Mouse (Mus musculus): ENCODE measurements around the gene Cluh. TPM values are rescaled to one million over a fixed set of nuclear protein-coding genes. Genes with fewer than 3 reads are reported as not detected.
A peak's percentile ranks its signal among the peaks of the same experiment; 100 is the strongest.

The Cluh gene
- polyA plus RNA-seq, 1 experiment from 2014 or later = 47.0 TPM

- H3K4me3 ChIP-seq (ENCODE audit: low read depth, low read length) = no peak overlapping the region
- no peaks in the 10 kb centered on the region for H3K27me3 ChIP-seq (replicated peaks; ENCODE audit: control insufficient read depth, insufficient read depth, low read length)
- H3K9ac ChIP-seq (ENCODE audit: low read length) = no peak overlapping the region
- no peak overlapping the region for H3K4me2 ChIP-seq (ENCODE audit: low read length)
- H3K9me3 ChIP-seq (ENCODE audit: control insufficient read depth, low read length) = no peaks in the 10 kb centered on the region
- H3K4me1 ChIP-seq (replicated peaks; ENCODE audit: control insufficient read depth, insufficient read depth, low read length) = peaks cover 22% of the 10 kb centered on the region
- no peak for DNase-seq (ENCODE audit: low spot score)
- no peak overlapping the region for H3K27ac ChIP-seq (ENCODE audit: low read depth)
- H3K36me3 ChIP-seq (ENCODE audit: control insufficient read depth, insufficient read depth, low read length) = peaks cover 20% of the 10 kb centered on the region
- no peak for ATAC-seq (replicated peaks; ENCODE audit: low FRiP score, low TSS enrichment, low read depth)
- 86% methylated on average over 4 of the region's 4 CpGs for WGBS
These were observed 3.5 kb downstream of the Cluh start for GRCm38 (mm10) chr11:74652791-74653191.

- no peak overlapping the region for H3K9ac ChIP-seq (ENCODE audit: low read length)
- ATAC-seq (replicated peaks; ENCODE audit: low FRiP score, low TSS enrichment, low read depth) = no peak
- 0 out of 2 replicates have a peak, but pooled peaks cover 3% of the 10 kb centered on the region for H3K9me3 ChIP-seq (ENCODE audit: control insufficient read depth, low read length)
- peaks cover 25% of the 10 kb centered on the region for H3K36me3 ChIP-seq (ENCODE audit: control insufficient read depth, insufficient read depth, low read length)
- H3K4me3 ChIP-seq (ENCODE audit: low read depth, low read length) = no peak overlapping the region
- H3K27ac ChIP-seq (ENCODE audit: low read depth) = no peak overlapping the region
- WGBS = 63% methylated on average over 6 of the region's 6 CpGs
- H3K4me2 ChIP-seq (ENCODE audit: low read length) = no peak overlapping the region
- no peak for DNase-seq (ENCODE audit: low spot score)
- peaks cover 21% of the 10 kb centered on the region for H3K4me1 ChIP-seq (replicated peaks; ENCODE audit: control insufficient read depth, insufficient read depth, low read length)
- no peaks in the 10 kb centered on the region for H3K27me3 ChIP-seq (replicated peaks; ENCODE audit: control insufficient read depth, insufficient read depth, low read length)
These were observed 4.1 kb downstream of the Cluh start for GRCm38 (mm10) chr11:74653385-74653784.

GRCm38 (mm10) chr11:74655941-74656340 lies 6.6 kb downstream of the Cluh start:
- Histone ChIP-seq H3K4me3 (ENCODE audit: low read depth, low read length) (no peak overlapping the region), H3K9me3 (ENCODE audit: control insufficient read depth, low read length) (0 out of 2 replicates have a peak, but pooled peaks cover 3% of the 10 kb centered on the region), H3K9ac (ENCODE audit: low read length) (no peak overlapping the region), H3K27ac (ENCODE audit: low read depth) (no peak overlapping the region), H3K4me2 (ENCODE audit: low read length) (no peak overlapping the region), H3K4me1 (replicated peaks; ENCODE audit: control insufficient read depth, insufficient read depth, low read length) (peaks cover 6% of the 10 kb centered on the region), H3K27me3 (replicated peaks; ENCODE audit: control insufficient read depth, insufficient read depth, low read length) (no peaks in the 10 kb centered on the region), H3K36me3 (ENCODE audit: control insufficient read depth, insufficient read depth, low read length) (peaks cover 51% of the 10 kb centered on the region)
- no peak for ATAC-seq (replicated peaks; ENCODE audit: low FRiP score, low TSS enrichment, low read depth)
- 86% methylated on average over 3 of the region's 3 CpGs for WGBS
- no peak for DNase-seq (ENCODE audit: low spot score)

- Histone ChIP-seq H3K4me2 (ENCODE audit: low read length) (no peak overlapping the region), H3K9me3 (ENCODE audit: control insufficient read depth, low read length) (0 out of 2 replicates have a peak, but pooled peaks cover 3% of the 10 kb centered on the region), H3K9ac (ENCODE audit: low read length) (no peak overlapping the region), H3K4me1 (replicated peaks; ENCODE audit: control insufficient read depth, insufficient read depth, low read length) (no peaks in the 10 kb centered on the region), H3K27ac (ENCODE audit: low read depth) (no peak overlapping the region), H3K27me3 (replicated peaks; ENCODE audit: control insufficient read depth, insufficient read depth, low read length) (no peaks in the 10 kb centered on the region), H3K36me3 (ENCODE audit: control insufficient read depth, insufficient read depth, low read length) (peaks cover 91% of the 10 kb centered on the region), H3K4me3 (ENCODE audit: low read depth, low read length) (no peak overlapping the region)
- DNase-seq (ENCODE audit: low spot score) = no peak
- 0 out of 2 replicates have a peak, but pooled peaks have one; percentile 37 for ATAC-seq (replicated peaks; ENCODE audit: low FRiP score, low TSS enrichment, low read depth)
- WGBS = 95% methylated on average over 13 of the region's 13 CpGs
These were observed 11.0 kb downstream of the Cluh start for GRCm38 (mm10) chr11:74660336-74660735.

- Histone ChIP-seq H3K4me3 (ENCODE audit: low read depth, low read length) (no peak overlapping the region), H3K9me3 (ENCODE audit: control insufficient read depth, low read length) (0 out of 2 replicates have a peak, but pooled peaks cover 3% of the 10 kb centered on the region), H3K9ac (ENCODE audit: low read length) (no peak overlapping the region), H3K4me1 (replicated peaks; ENCODE audit: control insufficient read depth, insufficient read depth, low read length) (no peaks in the 10 kb centered on the region), H3K4me2 (ENCODE audit: low read length) (no peak overlapping the region), H3K27me3 (replicated peaks; ENCODE audit: control insufficient read depth, insufficient read depth, low read length) (no peaks in the 10 kb centered on the region), H3K36me3 (ENCODE audit: control insufficient read depth, insufficient read depth, low read length) (peaks cover 100% of the 10 kb centered on the region), H3K27ac (ENCODE audit: low read depth) (no peak overlapping the region)
- ATAC-seq (replicated peaks; ENCODE audit: low FRiP score, low TSS enrichment, low read depth) (no peak), DNase-seq (ENCODE audit: low spot score) (no peak)
- WGBS = 94% methylated on average over 19 of the region's 19 CpGs
These were observed 12.3 kb downstream of the Cluh start for GRCm38 (mm10) chr11:74661641-74662040.

- H3K4me3 ChIP-seq (ENCODE audit: low read depth, low read length) = no peak overlapping the region
- H3K27me3 ChIP-seq (replicated peaks; ENCODE audit: control insufficient read depth, insufficient read depth, low read length) = no peaks in the 10 kb centered on the region
- WGBS = 88% methylated on average over 6 of the region's 6 CpGs
- H3K4me2 ChIP-seq (ENCODE audit: low read length) = no peak overlapping the region
- DNase-seq (ENCODE audit: low spot score) (no peak), ATAC-seq (replicated peaks; ENCODE audit: low FRiP score, low TSS enrichment, low read depth) (no peak)
- H3K4me1 ChIP-seq (replicated peaks; ENCODE audit: control insufficient read depth, insufficient read depth, low read length) = no peaks in the 10 kb centered on the region
- peaks cover 100% of the 10 kb centered on the region for H3K36me3 ChIP-seq (ENCODE audit: control insufficient read depth, insufficient read depth, low read length)
- H3K27ac ChIP-seq (ENCODE audit: low read depth) = no peak overlapping the region
- 0 out of 2 replicates have a peak, but pooled peaks cover 3% of the 10 kb centered on the region for H3K9me3 ChIP-seq (ENCODE audit: control insufficient read depth, low read length)
- no peak overlapping the region for H3K9ac ChIP-seq (ENCODE audit: low read length)
These were observed 12.9 kb downstream of the Cluh start for GRCm38 (mm10) chr11:74662221-74662620.

GRCm38 (mm10) chr11:74664279-74664678 lies 15.0 kb downstream of the Cluh start:
- Histone ChIP-seq H3K4me2 (ENCODE audit: low read length) (no peak overlapping the region), H3K27ac (ENCODE audit: low read depth) (no peak overlapping the region), H3K36me3 (ENCODE audit: control insufficient read depth, insufficient read depth, low read length) (peaks cover 97% of the 10 kb centered on the region), H3K9ac (ENCODE audit: low read length) (no peak overlapping the region), H3K4me1 (replicated peaks; ENCODE audit: control insufficient read depth, insufficient read depth, low read length) (no peaks in the 10 kb centered on the region), H3K27me3 (replicated peaks; ENCODE audit: control insufficient read depth, insufficient read depth, low read length) (no peaks in the 10 kb centered on the region), H3K4me3 (ENCODE audit: low read depth, low read length) (no peak overlapping the region), H3K9me3 (ENCODE audit: control insufficient read depth, low read length) (no peaks in the 10 kb centered on the region)
- DNase-seq (ENCODE audit: low spot score) (no peak), ATAC-seq (replicated peaks; ENCODE audit: low FRiP score, low TSS enrichment, low read depth) (no peak)
- 83% methylated on average over 3 of the region's 3 CpGs for WGBS

- Histone ChIP-seq H3K27ac (ENCODE audit: low read depth) (no peak overlapping the region), H3K36me3 (ENCODE audit: control insufficient read depth, insufficient read depth, low read length) (peaks cover 97% of the 10 kb centered on the region), H3K4me3 (ENCODE audit: low read depth, low read length) (no peak overlapping the region), H3K4me2 (ENCODE audit: low read length) (no peak overlapping the region), H3K27me3 (replicated peaks; ENCODE audit: control insufficient read depth, insufficient read depth, low read length) (no peaks in the 10 kb centered on the region), H3K9me3 (ENCODE audit: control insufficient read depth, low read length) (no peaks in the 10 kb centered on the region), H3K4me1 (replicated peaks; ENCODE audit: control insufficient read depth, insufficient read depth, low read length) (no peaks in the 10 kb centered on the region), H3K9ac (ENCODE audit: low read length) (no peak overlapping the region)
- WGBS = 91% methylated on average over 8 of the region's 8 CpGs
- ATAC-seq (replicated peaks; ENCODE audit: low FRiP score, low TSS enrichment, low read depth) = no peak
- no peak for DNase-seq (ENCODE audit: low spot score)
These were observed 15.6 kb downstream of the Cluh start for GRCm38 (mm10) chr11:74664906-74665305.

- Histone ChIP-seq H3K27me3 (replicated peaks; ENCODE audit: control insufficient read depth, insufficient read depth, low read length) (no peaks in the 10 kb centered on the region), H3K36me3 (ENCODE audit: control insufficient read depth, insufficient read depth, low read length) (peaks cover 89% of the 10 kb centered on the region), H3K4me1 (replicated peaks; ENCODE audit: control insufficient read depth, insufficient read depth, low read length) (no peaks in the 10 kb centered on the region), H3K9me3 (ENCODE audit: control insufficient read depth, low read length) (no peaks in the 10 kb centered on the region), H3K4me2 (ENCODE audit: low read length) (no peak overlapping the region), H3K4me3 (ENCODE audit: low read depth, low read length) (no peak overlapping the region), H3K27ac (ENCODE audit: low read depth) (no peak overlapping the region), H3K9ac (ENCODE audit: low read length) (no peak overlapping the region)
- peak; percentile 46 for DNase-seq (ENCODE audit: low spot score)
- 94% methylated on average over 17 of the region's 17 CpGs for WGBS
- no peak for ATAC-seq (replicated peaks; ENCODE audit: low FRiP score, low TSS enrichment, low read depth)
These were observed 16.5 kb downstream of the Cluh start for GRCm38 (mm10) chr11:74665631-74666283.
